Mouse (Mus musculus) spleen, postnatal 14 days (tissue): ENCODE measurements around the gene Grpel1.

Source experiments
- DNase-seq, 2 experiments: peaks; one replicate each; pipeline ENCODE4 v3.0.0; 2021 to 2022; ENCODE audit warnings: low spot score in 2 of 2

The Grpel1 gene

GRCm38 (mm10) chr5:36510956-36511355, 46.2 kb downstream of the Grpel1 start:
- no peak for DNase-seq

- DNase-seq: no peak
Measured at GRCm38 (mm10) chr5:36515126-36515525, 50.3 kb downstream of the Grpel1 start.

GRCm38 (mm10) chr5:36515558-36515957, 50.8 kb downstream of the Grpel1 start:
- DNase-seq: no peak

GRCm38 (mm10) chr5:36517596-36517995, 52.8 kb downstream of the Grpel1 start:
- DNase-seq: no peak

- DNase-seq: no peak
Measured at GRCm38 (mm10) chr5:36519751-36520150, 55.0 kb downstream of the Grpel1 start.

- no peak for DNase-seq
Measured at GRCm38 (mm10) chr5:36522782-36523181, 58.0 kb downstream of the Grpel1 start.

- no peak for DNase-seq
Measured at GRCm38 (mm10) chr5:36523219-36523703, 58.5 kb downstream of the Grpel1 start.
